Mouse (Mus musculus) limb, embryonic 10.5 days (tissue): ENCODE data around the gene Sdr39u1. TPM values are rescaled to one million over a fixed set of nuclear protein-coding genes. Genes with fewer than 3 reads are reported as not detected.

Source experiments
- DNase-seq: peaks from one replicate; pipeline ENCODE4 v3.0.0-alpha.2; 2017; ENCODE audit warnings: low spot score
- H3K27ac ChIP-seq: fragments of 300-500 bp; sonication (generic); 2 replicates; pipeline ENCODE4 v1.5.1; 2016; ENCODE audit warnings: mild to moderate bottlenecking
- H3K27me3 ChIP-seq: fragments of 300-500 bp; sonication (generic); 2 replicates; pipeline ENCODE4 v1.6.1; 2016; ENCODE audit warnings: low read depth, mild to moderate bottlenecking; ENCODE audit not compliant: poor library complexity, severe bottlenecking
- H3K36me3 ChIP-seq: fragments of 300-500 bp; sonication (generic); 2 replicates; pipeline ENCODE4 v1.6.1; 2016; ENCODE audit warnings: mild to moderate bottlenecking, moderate library complexity
- H3K4me1 ChIP-seq: fragments of 300-500 bp; sonication (generic); 2 replicates; pipeline ENCODE4 v1.6.1; 2016
- H3K4me3 ChIP-seq: fragments of 300-500 bp; sonication (generic); 2 replicates; pipeline ENCODE4 v1.5.1; 2016; ENCODE audit warnings: mild to moderate bottlenecking, moderate library complexity
- H3K9me3 ChIP-seq: fragments of 300-500 bp; sonication (generic); replicated peaks from 2 replicates; pipeline ENCODE4 v1.6.1; 2016; ENCODE audit warnings: mild to moderate bottlenecking
- WGBS: fragments of 180-500 bp; shearing (Covaris S2); methylation state at CpG from one replicate; pipeline ENCODE4 v1.1.7; 2016; 5-methylcytosine and 5-hydroxymethylcytosine counted together
- polyA plus RNA-seq: library from polyadenylated mRNA; unstranded; fragments of >200 nt; fragmentation: Nextera tagmentation; extraction: Ambion mirVana; gene quantifications from 2 replicates; pipeline ENCODE4 v1.2.1, GENCODE M21; 2016

Sdr39u1 gene
- polyA plus RNA-seq, 1 experiment from 2014 or later, result 70.3 TPM

DNA sequence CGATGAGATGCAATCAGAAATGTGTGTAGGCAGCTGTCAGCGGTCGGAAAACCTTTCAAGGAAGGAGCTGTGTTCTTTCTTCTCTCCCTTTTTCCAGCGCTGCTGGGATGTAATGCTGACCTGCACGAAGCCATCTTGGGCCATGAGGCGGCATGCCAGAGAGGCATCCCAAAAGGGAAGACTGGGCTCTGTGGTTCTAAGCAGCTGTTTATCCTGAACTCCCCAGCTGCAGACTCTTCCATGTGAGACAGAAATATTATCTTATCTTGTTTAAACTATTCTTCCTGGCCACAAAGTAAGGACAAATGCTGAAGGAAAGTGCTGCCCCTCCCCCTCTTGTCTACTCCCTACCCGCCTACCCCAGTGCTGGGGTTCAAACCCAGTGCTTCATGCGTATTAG, 19.1 kb downstream of the Sdr39u1 start:
- Histone ChIP-seq H3K4me1 (peaks cover 62% of the 10 kb centered on the region), H3K9me3 (no peaks in the 10 kb centered on the region), H3K27ac (no peak overlapping the region), H3K4me3 (no peak overlapping the region), H3K27me3 (no peaks in the 10 kb centered on the region), H3K36me3 (peaks cover under 1% of the 10 kb centered on the region; the same call in 1 of the 2 replicates)
- DNase-seq, result no peak
- 87% methylated on average over 8 of the region's 8 CpGs for WGBS

DNA sequence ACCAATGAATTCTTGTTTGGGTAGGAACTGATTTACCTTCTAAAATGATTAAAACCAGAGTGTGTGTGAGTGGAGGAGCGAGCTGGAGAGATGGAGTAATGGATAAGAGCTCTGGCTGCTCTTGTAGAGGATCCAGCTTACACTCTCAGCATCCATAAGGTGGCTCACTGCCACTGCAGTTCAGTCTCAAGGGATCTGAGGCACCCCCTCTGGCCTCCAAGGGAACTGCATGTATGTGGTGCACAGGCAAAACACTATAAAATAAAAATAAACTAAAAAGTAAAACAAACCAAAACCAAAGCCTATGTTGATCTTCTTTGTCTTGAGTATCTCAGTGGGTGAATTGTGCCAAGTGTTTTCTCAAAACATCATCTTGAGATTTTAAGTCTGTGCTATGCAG, 20.5 kb downstream of the Sdr39u1 start:
- Histone ChIP-seq H3K4me1 (peaks cover 54% of the 10 kb centered on the region), H3K27me3 (no peaks in the 10 kb centered on the region), H3K27ac (no peak overlapping the region), H3K36me3 (no peaks in the 10 kb centered on the region), H3K4me3 (no peak overlapping the region), H3K9me3 (no peaks in the 10 kb centered on the region)
- WGBS, result 41% methylated on average over 1 of the region's 1 CpGs
- no peak for DNase-seq

DNA sequence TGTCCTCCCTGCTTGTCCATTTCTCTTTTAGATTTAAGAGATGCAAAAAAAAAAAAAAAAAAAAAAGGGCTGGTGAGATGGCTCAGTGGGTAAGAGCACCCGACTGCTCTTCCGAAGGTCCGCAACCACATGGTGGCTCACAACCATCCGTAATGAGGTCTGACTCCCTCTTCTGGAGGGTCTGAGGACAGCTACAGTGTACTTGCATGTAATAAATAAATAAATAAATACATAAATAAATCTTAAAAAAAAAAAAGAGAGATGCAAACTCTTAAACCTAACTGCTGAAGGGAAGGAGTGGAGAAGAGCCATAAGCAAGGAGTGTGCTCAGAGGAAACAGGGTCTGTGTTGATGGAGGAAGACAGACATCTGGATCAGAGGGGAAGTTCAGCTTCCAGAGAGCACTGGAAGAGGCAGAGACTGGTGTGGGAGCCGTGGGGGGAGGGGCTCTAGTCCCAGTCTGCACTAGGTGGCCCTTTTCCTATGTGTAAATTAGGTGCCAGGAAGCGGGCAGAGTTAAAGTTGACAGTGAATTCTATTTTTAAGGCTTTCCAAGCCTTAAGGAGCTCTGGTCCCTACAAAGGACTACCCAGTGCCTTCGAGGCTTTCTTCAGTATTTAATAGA, 21.7 kb downstream of the Sdr39u1 start:
- H3K4me1 ChIP-seq, result peaks cover 53% of the 10 kb centered on the region
- no peaks in the 10 kb centered on the region for H3K27me3 ChIP-seq
- DNase-seq, result no peak
- WGBS, result 17% methylated on average over 7 of the region's 7 CpGs
- no peaks in the 10 kb centered on the region for H3K9me3 ChIP-seq
- H3K4me3 ChIP-seq, result peak overlapping the region; percentile 46
- peak overlapping the region; percentile 89 for H3K27ac ChIP-seq
- peaks cover under 1% of the 10 kb centered on the region for H3K36me3 ChIP-seq

DNA sequence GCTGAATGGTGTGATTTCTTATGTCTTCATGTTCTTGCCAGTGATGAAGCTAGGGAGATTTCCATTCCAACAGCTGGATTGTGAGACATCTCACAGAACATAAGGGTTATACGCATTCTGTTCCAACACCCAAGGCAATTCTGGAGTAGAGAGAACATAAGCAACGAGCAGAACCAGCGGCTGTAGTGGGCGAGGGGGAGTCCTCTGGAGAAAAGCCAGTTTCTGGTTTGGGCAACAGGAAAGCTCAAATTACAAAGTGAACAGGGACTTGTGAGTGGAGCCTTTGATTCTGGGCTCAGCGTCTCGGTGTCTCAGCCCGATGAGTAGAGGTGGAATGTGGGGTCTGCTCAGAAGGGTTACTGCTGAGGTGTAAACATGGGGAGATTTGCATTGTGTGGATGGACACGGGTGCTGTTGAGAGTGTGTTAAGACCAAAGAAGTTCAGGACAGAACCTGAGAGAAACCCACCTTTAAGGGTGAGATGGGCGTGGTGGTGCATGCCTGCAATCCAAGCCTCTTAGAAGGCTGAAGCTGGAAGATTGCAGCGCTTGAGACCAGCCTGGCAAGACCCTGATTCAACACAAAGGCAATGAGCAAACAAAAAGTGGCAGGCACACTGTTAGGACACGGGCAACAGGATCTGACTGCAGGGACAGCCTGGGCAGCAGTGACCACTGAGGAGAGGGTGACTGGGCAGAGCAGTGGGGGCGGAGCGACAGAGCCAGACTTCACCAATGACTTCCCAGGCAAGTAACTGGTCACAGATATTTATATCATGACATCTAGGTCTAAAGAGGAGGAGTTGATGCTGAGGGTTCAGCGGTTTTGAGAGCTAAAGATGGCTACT, 22.4 kb downstream of the Sdr39u1 start:
- peak overlapping the region; percentile 89 for H3K27ac ChIP-seq
- peaks cover 51% of the 10 kb centered on the region for H3K4me1 ChIP-seq
- peak overlapping the region; percentile 46 for H3K4me3 ChIP-seq
- DNase-seq, result peak; percentile 64
- H3K9me3 ChIP-seq, result no peaks in the 10 kb centered on the region
- 5% methylated on average over 14 of the region's 14 CpGs for WGBS
- no peaks in the 10 kb centered on the region for H3K27me3 ChIP-seq
- peaks cover 8% of the 10 kb centered on the region for H3K36me3 ChIP-seq

DNA sequence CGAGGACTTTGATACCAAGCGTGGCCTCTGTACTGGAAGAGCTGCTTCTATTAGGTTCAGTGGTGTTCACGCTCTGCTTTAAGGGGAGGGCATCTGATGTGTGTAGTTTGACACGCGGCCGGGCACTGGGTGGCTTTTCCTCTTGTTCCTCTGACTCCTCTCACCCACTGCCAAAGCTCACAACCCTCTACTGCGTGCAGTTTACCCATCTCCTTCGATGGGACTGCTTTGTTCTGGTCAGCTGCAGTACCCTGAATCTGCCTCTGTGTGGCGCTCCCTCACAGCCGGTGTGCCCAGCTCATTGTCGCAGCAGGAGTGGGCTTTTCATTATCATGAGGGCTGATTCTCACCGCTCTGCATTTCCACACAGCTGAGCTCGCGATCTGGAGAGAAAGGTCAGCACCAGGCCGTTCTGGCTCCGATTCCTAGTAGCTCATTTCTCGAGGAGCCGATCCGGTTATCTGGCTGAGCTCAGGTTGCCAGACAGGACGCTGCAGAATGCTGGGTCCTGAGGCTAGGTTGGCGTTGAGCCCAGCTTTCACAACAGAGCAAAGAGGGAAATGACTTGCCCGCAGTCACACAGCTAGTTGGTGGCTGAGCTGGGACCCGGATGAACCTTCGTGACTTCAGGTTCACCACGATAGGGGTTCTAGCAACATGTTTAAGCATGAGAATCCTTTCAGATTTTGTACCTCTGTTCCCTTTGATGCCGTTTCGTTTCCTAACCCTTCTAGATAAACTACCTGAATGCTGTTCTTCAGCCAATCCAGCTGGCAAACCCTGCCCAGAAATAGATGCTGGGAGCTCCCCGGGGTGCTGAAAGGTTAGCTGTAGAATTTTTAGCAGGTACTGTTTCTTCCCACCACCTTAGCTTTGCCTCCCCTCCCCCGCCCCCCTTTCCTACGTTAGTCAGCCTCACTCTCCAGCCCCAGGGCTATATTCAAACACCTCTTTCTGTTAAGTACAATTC, 26.1 kb downstream of the Sdr39u1 start:
- H3K4me1 ChIP-seq, result peaks cover 42% of the 10 kb centered on the region
- 13% methylated on average over 30 of the region's 30 CpGs for WGBS
- peaks cover 45% of the 10 kb centered on the region for H3K36me3 ChIP-seq
- DNase-seq, result peak; percentile 89
- H3K27me3 ChIP-seq, result no peaks in the 10 kb centered on the region
- peak overlapping the region; percentile 59 for H3K27ac ChIP-seq
- no peaks in the 10 kb centered on the region for H3K9me3 ChIP-seq
- H3K4me3 ChIP-seq, result peak overlapping the region; percentile 31

DNA sequence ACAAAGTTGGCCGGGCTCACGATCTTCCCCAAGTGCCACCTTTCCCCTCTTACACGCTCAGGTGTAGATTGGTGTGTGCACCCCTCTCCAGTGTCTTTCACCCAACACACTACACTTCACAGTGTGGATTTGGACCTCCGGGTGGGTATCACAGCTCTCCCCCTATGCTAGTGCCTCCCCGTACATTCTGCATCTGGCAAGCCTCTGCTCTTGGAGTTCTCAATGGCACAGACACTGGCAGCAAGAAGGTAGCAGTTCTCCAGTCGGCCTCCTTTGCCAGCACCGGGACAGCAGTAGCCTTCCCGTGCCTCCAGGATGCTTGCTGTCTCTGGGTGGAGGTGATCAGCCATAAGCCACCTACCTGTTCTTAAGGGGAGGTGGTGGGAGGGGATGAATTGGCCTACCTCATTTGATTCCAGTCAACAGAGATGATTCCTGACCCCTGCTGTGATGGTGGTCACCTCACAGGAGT, 26.8 kb downstream of the Sdr39u1 start:
- DNase-seq, result no peak
- peaks cover 52% of the 10 kb centered on the region for H3K36me3 ChIP-seq
- H3K27me3 ChIP-seq, result no peaks in the 10 kb centered on the region
- H3K4me1 ChIP-seq, result peaks cover 35% of the 10 kb centered on the region
- H3K27ac ChIP-seq, result peak overlapping the region; percentile 59
- H3K9me3 ChIP-seq, result no peaks in the 10 kb centered on the region
- 90% methylated on average over 8 of the region's 8 CpGs for WGBS
- no peak overlapping the region for H3K4me3 ChIP-seq

DNA sequence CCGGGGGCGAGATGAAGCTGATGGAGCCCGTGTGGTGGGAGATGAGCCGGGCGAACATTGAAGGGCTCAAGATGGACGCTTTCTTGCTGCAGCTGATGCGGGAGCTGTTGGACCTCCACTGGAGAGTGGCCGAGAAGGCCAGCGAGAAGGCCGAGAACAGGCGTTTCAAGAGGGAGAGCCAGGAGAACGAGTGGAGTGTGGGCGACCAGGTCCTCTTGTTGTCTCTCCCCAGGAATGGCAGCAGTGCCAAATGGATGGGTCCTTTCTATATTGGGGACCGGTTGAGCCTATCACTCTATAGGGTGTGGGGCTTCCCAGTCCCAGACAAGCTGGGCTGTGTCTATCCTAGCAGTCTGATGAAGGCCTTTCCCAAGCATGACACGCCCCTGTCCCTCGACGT, 27.5 kb downstream of the Sdr39u1 start:
- H3K27ac ChIP-seq, result no peak overlapping the region; the same call in 1 of the 2 replicates
- no peaks in the 10 kb centered on the region for H3K27me3 ChIP-seq
- no peak for DNase-seq
- 91% methylated on average over 17 of the region's 17 CpGs for WGBS
- H3K4me1 ChIP-seq, result peaks cover 29% of the 10 kb centered on the region
- peaks cover 59% of the 10 kb centered on the region for H3K36me3 ChIP-seq
- no peak overlapping the region for H3K4me3 ChIP-seq
- no peaks in the 10 kb centered on the region for H3K9me3 ChIP-seq

DNA sequence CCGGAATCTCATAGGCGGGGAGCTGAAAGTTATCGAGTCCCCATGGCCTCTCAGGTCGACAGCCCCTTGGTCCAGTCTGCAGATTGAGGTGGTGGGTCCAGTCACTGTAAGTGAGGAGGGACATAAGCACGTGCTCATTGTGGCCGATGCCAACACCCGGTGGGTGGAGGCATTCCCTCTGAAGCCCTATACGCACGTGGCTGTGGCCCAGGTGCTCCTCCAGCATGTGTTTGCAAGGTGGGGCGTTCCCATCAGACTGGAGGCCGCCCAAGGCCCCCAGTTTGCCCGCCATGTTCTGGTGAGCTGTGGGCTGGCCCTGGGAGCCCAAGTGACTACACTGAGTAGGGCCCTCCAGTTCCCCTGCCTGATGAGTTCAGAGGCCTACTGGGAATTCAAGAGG, 28.1 kb downstream of the Sdr39u1 start:
- Histone ChIP-seq H3K27ac (no peak overlapping the region), H3K36me3 (peaks cover 63% of the 10 kb centered on the region), H3K9me3 (no peaks in the 10 kb centered on the region), H3K4me1 (peaks cover 24% of the 10 kb centered on the region), H3K4me3 (no peak overlapping the region), H3K27me3 (no peaks in the 10 kb centered on the region)
- WGBS, result 92% methylated on average over 12 of the region's 12 CpGs
- DNase-seq, result no peak

DNA sequence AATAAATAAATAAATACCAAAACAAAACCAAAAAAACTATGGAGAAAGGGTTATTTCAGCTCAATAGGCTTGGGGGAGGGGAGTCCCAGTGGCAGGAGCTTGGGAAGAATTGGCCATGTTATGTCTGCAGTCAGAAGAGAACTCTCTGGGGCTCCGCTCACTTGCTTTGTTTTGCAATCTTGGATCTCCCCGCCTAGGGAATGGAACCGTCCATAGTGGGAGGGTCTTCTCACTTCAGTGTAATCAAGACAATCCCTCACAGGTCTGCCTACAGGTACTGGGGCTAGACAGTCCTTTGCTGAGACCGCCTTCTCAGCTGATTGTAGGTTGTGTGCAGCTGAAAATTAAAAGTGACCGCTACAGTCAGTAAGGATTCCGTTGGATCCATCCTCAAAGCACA, 30.6 kb downstream of the Sdr39u1 start:
- 97% methylated on average over 6 of the region's 6 CpGs for WGBS
- Histone ChIP-seq H3K9me3 (no peaks in the 10 kb centered on the region), H3K27ac (no peak overlapping the region), H3K4me1 (peaks cover 17% of the 10 kb centered on the region), H3K27me3 (no peaks in the 10 kb centered on the region), H3K4me3 (no peak overlapping the region), H3K36me3 (peaks cover 88% of the 10 kb centered on the region)
- DNase-seq, result no peak

DNA sequence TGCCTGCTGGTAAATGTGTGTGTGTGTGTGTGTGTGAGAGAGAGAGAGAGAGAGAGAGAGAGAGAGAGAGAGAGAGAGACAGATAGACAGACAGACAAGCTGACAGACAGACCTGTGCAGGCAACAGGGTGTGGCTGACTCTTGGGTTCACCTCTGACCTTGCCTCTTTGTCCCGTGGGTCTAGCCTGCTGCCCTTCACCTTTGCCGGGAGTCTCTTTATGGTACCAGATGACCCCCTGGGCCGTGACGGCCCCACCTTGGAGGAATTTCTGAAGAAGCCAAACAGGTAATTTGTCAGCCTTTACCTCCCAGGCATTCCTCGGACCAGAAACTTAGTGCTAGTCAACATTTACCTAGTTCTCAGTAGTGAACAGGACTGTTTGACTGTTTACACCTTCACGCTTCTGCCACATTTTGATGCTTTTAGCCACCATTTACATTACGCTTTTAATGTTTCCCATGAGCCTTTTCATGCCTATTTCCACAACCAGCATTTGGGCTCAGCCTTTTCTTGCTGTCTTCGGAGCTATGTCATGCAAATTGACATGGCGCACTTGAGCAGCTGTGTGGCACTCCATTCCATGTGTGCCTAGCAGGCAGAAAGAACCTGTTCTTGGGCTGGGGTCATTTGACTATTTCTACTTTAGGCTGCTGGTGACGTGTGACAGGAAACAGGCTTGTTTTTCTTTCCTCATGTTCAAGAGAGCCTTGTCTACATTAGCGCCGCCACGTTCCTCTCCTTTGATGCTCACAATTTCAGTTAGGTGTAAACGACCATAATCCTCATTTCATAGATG, 31.7 kb downstream of the Sdr39u1 start:
- peaks cover 99% of the 10 kb centered on the region for H3K36me3 ChIP-seq
- H3K27me3 ChIP-seq, result no peaks in the 10 kb centered on the region
- 88% methylated on average over 14 of the region's 14 CpGs for WGBS
- H3K4me1 ChIP-seq, result peaks cover 10% of the 10 kb centered on the region
- no peak for DNase-seq
- no peaks in the 10 kb centered on the region for H3K9me3 ChIP-seq
- no peak overlapping the region for H3K27ac ChIP-seq
- H3K4me3 ChIP-seq, result no peak overlapping the region

DNA sequence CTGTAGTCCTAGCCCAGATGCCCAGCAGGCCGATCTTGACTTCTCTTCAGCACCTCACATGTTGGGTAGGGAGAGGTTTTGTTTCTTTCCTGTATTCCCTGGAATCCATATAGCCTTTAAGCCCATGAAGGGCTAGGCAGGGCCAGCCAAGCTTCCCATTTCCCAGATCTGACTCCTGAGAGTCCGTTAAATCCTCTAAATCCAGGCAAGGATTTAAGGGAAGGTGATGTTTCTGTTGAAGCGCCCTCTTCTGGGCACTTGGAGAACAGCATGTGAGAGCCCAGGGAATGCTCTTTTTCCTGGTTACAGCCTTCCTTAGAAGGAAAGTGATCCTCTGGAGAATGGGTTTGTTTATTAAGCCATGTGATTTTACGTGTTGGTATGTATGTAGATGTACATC, 33.1 kb downstream of the Sdr39u1 start:
- H3K27ac ChIP-seq, result no peak overlapping the region
- no peak overlapping the region for H3K4me3 ChIP-seq
- peak; percentile 77 for DNase-seq
- H3K27me3 ChIP-seq, result no peaks in the 10 kb centered on the region
- H3K9me3 ChIP-seq, result no peaks in the 10 kb centered on the region
- H3K4me1 ChIP-seq, result peaks cover 16% of the 10 kb centered on the region
- WGBS, result 41% methylated on average over 4 of the region's 4 CpGs
- H3K36me3 ChIP-seq, result peaks cover 99% of the 10 kb centered on the region

DNA sequence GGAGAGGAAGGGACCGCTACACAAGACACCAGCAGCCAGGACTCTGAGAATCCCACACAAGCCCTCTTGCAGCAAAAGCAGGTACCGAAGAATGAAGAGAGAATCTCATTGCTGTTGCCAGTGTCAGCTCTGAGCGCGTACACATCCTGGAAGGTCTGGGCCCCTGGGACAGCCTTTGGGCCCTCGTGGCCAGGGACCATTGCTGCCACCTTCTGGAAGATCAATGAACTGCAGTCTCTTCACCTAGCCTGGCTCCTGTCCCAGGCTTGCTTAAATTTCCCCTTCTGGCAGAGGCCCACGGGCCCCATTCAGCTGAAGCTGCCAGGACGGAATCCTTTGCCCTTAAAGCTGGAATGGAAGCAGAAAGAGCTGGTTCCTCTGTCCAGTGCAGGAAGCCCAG, 36.3 kb downstream of the Sdr39u1 start:
- no peaks in the 10 kb centered on the region for H3K27me3 ChIP-seq
- H3K36me3 ChIP-seq, result peaks cover 78% of the 10 kb centered on the region
- peaks cover 26% of the 10 kb centered on the region for H3K4me1 ChIP-seq
- WGBS, result 36% methylated on average over 7 of the region's 7 CpGs
- DNase-seq, result peak; percentile 86
- no peak overlapping the region for H3K4me3 ChIP-seq
- no peaks in the 10 kb centered on the region for H3K9me3 ChIP-seq
- no peak overlapping the region for H3K27ac ChIP-seq
